Mouse (Mus musculus) limb, embryonic 15.5 days (tissue): ENCODE results near the gene Zfp706. TPM values are rescaled to one million over a fixed set of nuclear protein-coding genes. Genes with fewer than 3 reads are reported as not detected.

Experiments
- ATAC-seq: fragments of 200-750 bp; cut with Nextera tagmentation; 2 replicates; pipeline ENCODE4 v1.8.0; 2017; ENCODE audit warnings: low read depth, moderate TSS enrichment; ENCODE audit not compliant: insufficient number of reproducible peaks, low FRiP score, low TSS enrichment
- H3K27ac ChIP-seq: fragments of 300-500 bp; sonication (generic); 2 replicates; pipeline ENCODE4 v1.5.1; 2015; ENCODE audit warnings: moderate library complexity, mild to moderate bottlenecking, inconsistent platforms
- H3K27me3 ChIP-seq: fragments of 300-500 bp; sonication (generic); 2 replicates; pipeline ENCODE4 v1.6.1; 2015; ENCODE audit warnings: inconsistent platforms
- H3K36me3 ChIP-seq: fragments of 300-500 bp; sonication (generic); 2 replicates; pipeline ENCODE4 v1.6.1; 2015; ENCODE audit warnings: inconsistent platforms
- H3K4me1 ChIP-seq: fragments of 300-500 bp; sonication (generic); 2 replicates; pipeline ENCODE4 v1.6.1; 2015; ENCODE audit warnings: inconsistent platforms
- H3K4me2 ChIP-seq: fragments of 300-500 bp; sonication (generic); 2 replicates; pipeline ENCODE4 v1.6.1; 2015; ENCODE audit warnings: mild to moderate bottlenecking, inconsistent platforms
- H3K4me3 ChIP-seq: fragments of 300-500 bp; sonication (generic); 2 replicates; pipeline ENCODE4 v1.5.1; 2015; ENCODE audit warnings: mild to moderate bottlenecking, inconsistent platforms
- H3K9ac ChIP-seq: fragments of 300-500 bp; sonication (generic); 2 replicates; pipeline ENCODE4 v1.6.1; 2015; ENCODE audit warnings: inconsistent platforms
- H3K9me3 ChIP-seq: fragments of 300-500 bp; sonication (generic); 2 replicates; pipeline ENCODE4 v1.6.1; 2016; ENCODE audit warnings: inconsistent platforms
- WGBS: fragments of 180-500 bp; shearing (Covaris S2); methylation state at CpG from one replicate; pipeline ENCODE4 v1.1.7; 2015; 5-methylcytosine and 5-hydroxymethylcytosine counted together
- polyA plus RNA-seq: library from polyadenylated mRNA; unstranded; fragments of >200 nt; fragmentation: Nextera tagmentation; extraction: Ambion mirVana; gene quantifications from 2 replicates; pipeline ENCODE4 v1.2.1, GENCODE M21; 2015

Zfp706 gene
- polyA plus RNA-seq, 1 experiment from 2014 or later, result 536 TPM

- Histone ChIP-seq H3K27ac (no peak overlapping the region), H3K4me1 (peaks cover 4% of the 10 kb centered on the region), H3K4me3 (no peak overlapping the region), H3K9me3 (no peaks in the 10 kb centered on the region), H3K36me3 (no peaks in the 10 kb centered on the region), H3K27me3 (no peaks in the 10 kb centered on the region), H3K4me2 (no peak overlapping the region), H3K9ac (no peak overlapping the region)
- 54% methylated on average over 6 of the region's 6 CpGs for WGBS
- no peak for ATAC-seq
These were observed 32.8 kb downstream of the Zfp706 start for GRCm38 (mm10) chr15:36974614-36975255.

GRCm38 (mm10) chr15:36973714-36974113 is 33.9 kb downstream of the Zfp706 start:
- no peaks in the 10 kb centered on the region for H3K36me3 ChIP-seq
- H3K4me1 ChIP-seq, result no peaks in the 10 kb centered on the region
- 85% methylated on average over 7 of the region's 7 CpGs for WGBS
- no peak for ATAC-seq
- H3K4me3 ChIP-seq, result no peak overlapping the region
- H3K27ac ChIP-seq, result no peak overlapping the region
- no peak overlapping the region for H3K4me2 ChIP-seq
- H3K9me3 ChIP-seq, result no peaks in the 10 kb centered on the region
- no peak overlapping the region for H3K9ac ChIP-seq
- H3K27me3 ChIP-seq, result no peaks in the 10 kb centered on the region

GRCm38 (mm10) chr15:36973290-36973689 is 34.3 kb downstream of the Zfp706 start:
- H3K27ac ChIP-seq, result no peak overlapping the region

GRCm38 (mm10) chr15:36969794-36970193 is 37.8 kb downstream of the Zfp706 start:
- 89% methylated on average over 5 of the region's 5 CpGs for WGBS
- Histone ChIP-seq H3K9ac (no peak overlapping the region), H3K4me3 (no peak overlapping the region), H3K27me3 (no peaks in the 10 kb centered on the region), H3K4me2 (no peak overlapping the region), H3K36me3 (no peaks in the 10 kb centered on the region), H3K4me1 (peaks cover 17% of the 10 kb centered on the region), H3K9me3 (no peaks in the 10 kb centered on the region), H3K27ac (no peak overlapping the region)
- ATAC-seq, result no peak

More at GRCm38 (mm10) chr15:36973290-36973689, 34.3 kb downstream of the Zfp706 start:
- H3K36me3 ChIP-seq, result no peaks in the 10 kb centered on the region
- H3K27me3 ChIP-seq, result no peaks in the 10 kb centered on the region
- H3K4me1 ChIP-seq, result no peaks in the 10 kb centered on the region
- WGBS, result 85% methylated on average over 6 of the region's 6 CpGs
- no peak overlapping the region for H3K9ac ChIP-seq
- H3K4me2 ChIP-seq, result no peak overlapping the region
- H3K4me3 ChIP-seq, result no peak overlapping the region
- ATAC-seq, result no peak
- H3K9me3 ChIP-seq, result no peaks in the 10 kb centered on the region

GRCm38 (mm10) chr15:36968295-36968694 is 39.3 kb downstream of the Zfp706 start:
- H3K9ac ChIP-seq, result no peak overlapping the region
- H3K27me3 ChIP-seq, result no peaks in the 10 kb centered on the region
- no peak overlapping the region for H3K4me3 ChIP-seq
- no peak for ATAC-seq
- peaks cover 17% of the 10 kb centered on the region for H3K4me1 ChIP-seq
- no peak overlapping the region for H3K4me2 ChIP-seq
- 68% methylated on average over 1 of the region's 1 CpGs for WGBS
- no peaks in the 10 kb centered on the region for H3K36me3 ChIP-seq
- H3K27ac ChIP-seq, result no peak overlapping the region
- H3K9me3 ChIP-seq, result no peaks in the 10 kb centered on the region

DNA sequence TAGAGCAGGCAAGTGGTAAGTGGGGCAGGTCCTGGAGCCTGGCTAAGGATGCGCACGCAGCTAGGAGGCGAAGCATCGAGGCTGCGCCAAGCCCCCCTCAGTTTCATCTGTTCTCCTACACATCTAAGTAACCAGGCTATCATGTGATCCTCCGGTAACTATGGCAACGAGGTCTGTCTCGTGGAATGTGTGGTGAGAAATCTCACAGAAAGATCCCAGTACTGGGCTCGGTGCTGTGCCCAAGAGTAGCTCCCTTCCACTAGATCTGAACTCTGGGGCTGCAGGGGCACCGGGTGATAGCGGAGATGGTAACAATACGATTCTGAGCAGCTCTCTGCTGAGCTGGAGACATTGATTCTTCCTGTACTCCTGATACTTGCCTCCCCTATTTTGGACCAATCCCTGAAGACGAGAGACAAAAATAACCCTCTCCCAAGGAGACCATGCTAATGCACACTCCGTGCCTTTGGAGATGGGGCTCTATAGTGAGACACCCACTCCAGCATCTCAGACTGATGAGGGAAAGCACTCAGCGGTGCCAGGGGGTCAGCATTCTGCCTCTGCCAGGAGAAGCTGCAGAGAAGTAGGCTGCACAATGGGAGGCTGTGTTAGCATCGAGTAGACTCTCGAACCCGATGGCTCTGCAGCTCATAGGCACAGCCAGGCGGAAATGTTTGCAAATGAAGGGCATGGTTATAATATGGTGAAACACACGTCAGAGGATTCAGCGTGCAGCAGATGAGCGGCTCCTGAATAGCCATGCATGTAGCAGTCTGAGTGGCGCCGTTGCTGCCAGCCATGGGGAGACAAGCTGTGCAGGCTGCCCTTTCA is 40.0 kb downstream of the Zfp706 start:
- 35% methylated on average over 24 of the region's 24 CpGs for WGBS
- no peaks in the 10 kb centered on the region for H3K9me3 ChIP-seq
- no peak overlapping the region for H3K9ac ChIP-seq
- peak overlapping the region; percentile 21 for H3K4me2 ChIP-seq
- no peak overlapping the region for H3K27ac ChIP-seq
- peak overlapping the region; percentile 3; the same call in 1 of the 2 replicates for H3K4me3 ChIP-seq
- peaks cover 17% of the 10 kb centered on the region for H3K4me1 ChIP-seq
- no peaks in the 10 kb centered on the region for H3K27me3 ChIP-seq
- 0 out of 2 replicates have a peak, but pooled peaks have one; percentile 12 for ATAC-seq
- no peaks in the 10 kb centered on the region for H3K36me3 ChIP-seq

DNA sequence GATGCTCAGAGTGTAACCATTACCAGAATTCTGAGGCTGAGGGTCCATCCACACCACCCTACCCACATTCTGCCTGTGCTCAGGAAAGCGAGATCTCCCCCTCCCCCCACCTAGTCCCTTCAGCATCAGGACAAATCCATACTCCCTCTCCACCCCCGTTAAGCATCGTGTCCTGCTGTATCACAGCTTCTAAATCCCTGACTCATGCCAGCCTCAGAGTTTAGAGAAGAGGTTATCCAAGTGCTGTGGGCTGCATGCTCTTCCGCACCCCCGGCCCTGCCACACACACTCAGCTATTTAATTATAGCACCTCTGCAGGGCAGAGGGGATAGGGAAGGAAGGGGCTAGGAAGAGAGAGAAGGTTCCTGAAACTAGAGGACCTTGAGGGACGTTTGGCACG is 40.6 kb downstream of the Zfp706 start:
- Histone ChIP-seq H3K9ac (no peak overlapping the region), H3K4me1 (peaks cover 17% of the 10 kb centered on the region), H3K4me3 (no peak overlapping the region)

GRCm38 (mm10) chr15:36966466-36966865 is 41.1 kb downstream of the Zfp706 start:
- H3K9me3 ChIP-seq, result no peaks in the 10 kb centered on the region
- H3K4me3 ChIP-seq, result no peak overlapping the region
- no peaks in the 10 kb centered on the region for H3K36me3 ChIP-seq
- no peaks in the 10 kb centered on the region for H3K27me3 ChIP-seq
- H3K4me2 ChIP-seq, result no peak overlapping the region
- peaks cover 17% of the 10 kb centered on the region for H3K4me1 ChIP-seq
- H3K9ac ChIP-seq, result no peak overlapping the region
- ATAC-seq, result no peak
- 56% methylated on average over 2 of the region's 2 CpGs for WGBS
- peak overlapping the region; percentile 12; the same call in 1 of the 2 replicates for H3K27ac ChIP-seq

More for the DNA sequence above, 40.6 kb downstream of the Zfp706 start:
- 37% methylated on average over 7 of the region's 7 CpGs for WGBS
- Histone ChIP-seq H3K27me3 (no peaks in the 10 kb centered on the region), H3K27ac (0 out of 2 replicates have a peak overlapping the region, but pooled peaks have one; percentile 12), H3K36me3 (no peaks in the 10 kb centered on the region), H3K9me3 (no peaks in the 10 kb centered on the region), H3K4me2 (peak overlapping the region; percentile 21)
- ATAC-seq, result peak; percentile 7; the same call in 1 of the 2 replicates

DNA sequence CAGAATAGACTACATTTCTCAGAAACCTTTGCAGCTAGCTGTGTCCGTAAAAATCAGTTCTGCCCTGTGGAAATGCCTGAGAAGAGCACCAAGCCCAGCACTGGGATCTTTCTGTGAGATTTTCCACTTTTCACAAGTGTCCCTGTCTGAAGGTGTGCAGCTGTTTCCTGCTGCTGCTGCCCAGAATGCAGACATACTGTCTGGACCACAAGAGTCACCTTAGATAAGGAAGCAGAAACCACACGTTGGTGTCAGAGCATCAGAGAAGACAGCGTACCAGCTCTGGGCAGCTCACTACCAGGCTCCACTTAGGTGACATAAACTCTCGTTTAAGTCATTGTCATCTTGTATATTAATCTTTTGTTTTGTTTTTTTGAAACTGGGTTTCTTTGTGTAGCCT is 41.8 kb downstream of the Zfp706 start:
- ATAC-seq, result no peak
- H3K4me2 ChIP-seq, result no peak overlapping the region
- WGBS, result 74% methylated on average over 4 of the region's 4 CpGs
- no peak overlapping the region for H3K4me3 ChIP-seq
- no peak overlapping the region for H3K27ac ChIP-seq
- no peaks in the 10 kb centered on the region for H3K36me3 ChIP-seq
- H3K9ac ChIP-seq, result no peak overlapping the region
- no peaks in the 10 kb centered on the region for H3K27me3 ChIP-seq
- H3K4me1 ChIP-seq, result peaks cover 17% of the 10 kb centered on the region
- no peaks in the 10 kb centered on the region for H3K9me3 ChIP-seq

DNA sequence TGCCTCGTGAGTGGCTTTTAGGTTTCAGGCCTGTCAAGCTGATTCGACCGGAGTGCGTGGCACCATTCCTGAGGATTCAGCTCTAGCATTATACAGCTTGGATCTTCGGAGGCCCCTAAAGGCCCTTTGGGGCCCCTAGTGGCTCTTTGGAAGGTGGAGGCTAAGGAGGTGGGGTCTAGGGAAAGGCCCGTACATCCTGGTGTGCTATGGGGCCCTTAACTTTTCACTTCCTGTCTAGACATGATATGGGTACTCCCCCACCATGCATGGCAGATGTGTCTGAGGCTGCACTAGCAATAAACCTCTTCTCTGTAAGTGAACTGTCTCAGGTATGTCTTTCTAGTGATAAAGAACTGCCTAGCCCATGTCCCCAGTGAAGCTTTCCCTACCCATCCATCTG is 44.6 kb downstream of the Zfp706 start:
- 85% methylated on average over 6 of the region's 6 CpGs for WGBS
- Histone ChIP-seq H3K4me2 (no peak overlapping the region), H3K36me3 (no peaks in the 10 kb centered on the region), H3K4me1 (peaks cover 14% of the 10 kb centered on the region), H3K27ac (no peak overlapping the region), H3K9ac (no peak overlapping the region), H3K27me3 (no peaks in the 10 kb centered on the region), H3K9me3 (no peaks in the 10 kb centered on the region), H3K4me3 (no peak overlapping the region)
- ATAC-seq, result no peak

DNA sequence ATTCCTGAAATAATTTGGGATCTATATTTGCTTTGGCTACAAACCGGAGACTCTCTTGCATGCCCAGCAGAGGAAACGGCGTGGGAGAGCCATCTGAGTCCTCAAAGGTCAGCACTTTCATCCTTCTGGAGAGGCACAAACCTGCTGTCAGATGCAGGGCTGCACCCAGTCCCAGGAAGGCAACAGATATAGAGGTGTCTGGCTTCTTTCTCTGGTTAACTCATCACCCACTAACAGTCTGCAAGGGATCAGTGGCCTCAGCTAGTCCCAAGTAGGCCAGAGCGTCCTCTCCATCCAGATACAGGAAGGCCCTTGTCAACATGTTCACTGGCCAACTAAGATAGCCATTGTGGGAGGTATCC is 46.7 kb downstream of the Zfp706 start:
- H3K27me3 ChIP-seq, result no peaks in the 10 kb centered on the region
- H3K9me3 ChIP-seq, result no peaks in the 10 kb centered on the region
- no peak overlapping the region for H3K9ac ChIP-seq
- no peak overlapping the region for H3K4me3 ChIP-seq
- no peaks in the 10 kb centered on the region for H3K36me3 ChIP-seq
- H3K4me2 ChIP-seq, result no peak overlapping the region
- 78% methylated on average over 4 of the region's 4 CpGs for WGBS
- no peak overlapping the region for H3K27ac ChIP-seq
- no peaks in the 10 kb centered on the region for H3K4me1 ChIP-seq
- no peak for ATAC-seq
